Mouse (Mus musculus) spleen, adult 2 months (tissue): Measurements from ENCODE around the gene Hist2h2be.
"Not testable (repeated sequence)": the region's sequence is repeated elsewhere in the genome, so short reads cannot be mapped to it uniquely, and the experiment has no call there.

Experiments used
- CTCF ChIP-seq: fragments of 200-500 bp; IDR thresholded peaks from 2 replicates; pipeline ENCODE4 v1.5.1; 2011; ENCODE audit warnings: mild to moderate bottlenecking, inconsistent platforms; ENCODE audit not compliant: insufficient read depth, insufficient read length, insufficient replicate concordance; ENCODE audit errors: extremely low read depth
- POLR2A ChIP-seq: fragments of 200-500 bp; IDR thresholded peaks from 2 replicates; pipeline ENCODE4 v1.6.1; 2011; ENCODE audit warnings: low read depth, low read length, inconsistent platforms

DNA sequence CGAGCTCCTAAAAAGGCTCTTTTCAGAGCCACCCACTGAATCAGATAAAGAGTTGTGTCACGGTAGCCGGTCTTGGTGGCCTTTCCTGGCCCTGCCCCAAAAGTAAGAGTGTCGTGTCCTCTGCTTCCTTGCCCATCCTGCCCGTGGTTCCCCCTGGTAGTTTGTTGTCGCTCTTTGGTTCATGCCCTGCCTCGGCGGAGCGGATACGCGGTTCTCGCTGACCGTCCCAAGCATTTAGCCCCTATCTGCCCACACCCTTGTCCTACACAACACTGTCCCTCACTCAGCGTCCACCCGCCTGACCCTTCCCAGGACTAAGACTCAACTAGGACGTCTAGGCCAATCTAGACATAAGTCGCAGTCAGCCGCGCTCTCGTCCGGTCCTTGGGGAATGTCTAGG is 25.1 kb downstream of the Hist2h2be start:
- not testable (repeated sequence) for TF ChIP-seq POLR2A, CTCF
